Mouse (Mus musculus): ENCODE results near the gene Mtmr12. TPM values are rescaled to one million over a fixed set of nuclear protein-coding genes. Genes with fewer than 3 reads are reported as not detected.
"Not testable (repeated sequence)": the region's sequence is repeated elsewhere in the genome, so short reads cannot be mapped to it uniquely, and the experiment has no call there.

Mtmr12 gene
- 6.7 and 8.0 TPM in 2 replicates for polyA plus RNA-seq (2015; fragmentation: Nextera tagmentation; extraction: Ambion mirVana)

- H3K27ac ChIP-seq (ENCODE audit: low read length): peak within 1 kb of the TSS; percentile 99
- ATAC-seq (ENCODE audit: low read depth): peak; percentile 93
- H3K36me3 ChIP-seq (ENCODE audit: control insufficient read depth, insufficient read depth): no peaks in the 10 kb centered on the region
- H3K4me2 ChIP-seq (ENCODE audit: low read depth, low read length): peak within 1 kb of the TSS; percentile 90
- peak within 1 kb of the TSS; percentile 93 for H3K4me3 ChIP-seq (ENCODE audit: low read depth, low read length)
- H3K9ac ChIP-seq (ENCODE audit: low read depth, low read length): peak within 1 kb of the TSS; percentile 97
- H3K9me3 ChIP-seq (replicated peaks; ENCODE audit: control insufficient read depth, low read length): no peaks in the 10 kb centered on the region
- H3K27me3 ChIP-seq (ENCODE audit: control insufficient read depth, insufficient read depth, low read depth, low read length): no peaks in the 10 kb centered on the region
- peaks cover 44% of the 10 kb centered on the region for H3K4me1 ChIP-seq (ENCODE audit: control insufficient read depth, low read depth, low read length)
- under 1% methylated on average over 57 of the region's 58 CpGs for WGBS (ENCODE audit: insufficient replicate concordance)
These were observed at the start of gene Mtmr12 for GRCm38 (mm10) chr15:12204319-12205159. TSS of gene Mtmr12 (plus strand) at chr15:12205028.

DNA sequence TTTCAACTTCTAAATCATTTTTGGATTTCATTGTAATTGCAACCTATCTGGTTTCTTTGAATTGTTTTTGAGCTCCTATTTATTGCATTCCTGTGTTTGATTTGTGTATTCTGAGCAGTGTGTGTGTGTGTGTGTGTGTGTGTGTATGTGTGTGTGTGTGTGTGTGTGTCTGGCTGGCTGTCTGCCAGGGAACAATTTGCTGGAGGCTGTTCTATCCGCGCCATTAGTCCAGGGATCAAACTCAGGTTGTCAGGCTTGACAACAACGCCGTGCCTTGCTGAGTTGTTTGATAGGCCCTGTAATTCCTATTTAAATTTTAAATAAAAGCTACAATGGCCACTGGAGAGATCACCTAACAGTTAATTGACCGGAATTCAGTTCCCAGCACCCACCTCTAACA, 26.7 kb upstream of the Mtmr12 start:
- H3K27ac ChIP-seq (ENCODE audit: low read length): no peak overlapping the region
- no peaks in the 10 kb centered on the region for H3K27me3 ChIP-seq (ENCODE audit: control insufficient read depth, insufficient read depth, low read depth, low read length)
- no peaks in the 10 kb centered on the region for H3K9me3 ChIP-seq (replicated peaks; ENCODE audit: control insufficient read depth, low read length)
- H3K4me2 ChIP-seq (ENCODE audit: low read depth, low read length): no peak overlapping the region
- no peak overlapping the region for H3K9ac ChIP-seq (ENCODE audit: low read depth, low read length)
- no peak for ATAC-seq (ENCODE audit: low read depth)
- H3K36me3 ChIP-seq (ENCODE audit: control insufficient read depth, insufficient read depth): peaks cover 20% of the 10 kb centered on the region
- H3K4me1 ChIP-seq (ENCODE audit: control insufficient read depth, low read depth, low read length): peaks cover 5% of the 10 kb centered on the region; the same call in 1 of the 2 replicates
- 86% methylated on average over 5 of the region's 5 CpGs for WGBS (ENCODE audit: insufficient replicate concordance)
- H3K4me3 ChIP-seq (ENCODE audit: low read depth, low read length): no peak overlapping the region

DNA sequence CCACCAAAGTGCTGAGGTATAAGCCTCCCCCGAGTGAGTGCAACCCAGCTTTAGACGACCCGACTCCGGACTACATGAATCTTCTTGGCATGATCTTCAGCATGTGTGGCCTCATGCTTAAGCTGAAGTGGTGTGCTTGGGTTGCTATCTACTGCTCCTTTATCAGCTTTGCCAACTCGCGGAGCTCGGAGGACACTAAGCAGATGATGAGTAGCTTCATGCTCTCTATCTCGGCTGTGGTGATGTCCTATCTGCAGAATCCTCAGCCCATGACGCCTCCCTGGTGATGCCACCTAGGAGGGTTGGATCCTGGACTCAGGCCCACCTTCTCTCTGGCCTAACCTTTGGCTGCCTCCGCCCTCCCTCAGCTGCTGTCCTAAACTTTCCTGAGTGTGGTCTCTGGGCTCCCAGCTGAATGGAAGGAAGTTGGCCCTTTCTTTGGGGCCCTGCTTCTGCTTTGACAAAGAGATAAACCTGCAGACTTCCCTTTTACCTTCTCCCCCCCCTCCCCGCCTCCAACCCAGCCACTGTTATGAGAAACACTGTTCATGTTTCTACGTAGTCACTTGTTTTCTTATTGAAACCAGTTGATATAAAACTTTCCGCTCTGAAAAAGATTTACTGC, 23.5 kb upstream of the Mtmr12 start:
- H3K27me3 ChIP-seq (ENCODE audit: control insufficient read depth, insufficient read depth, low read depth, low read length); H3K9me3 ChIP-seq (replicated peaks; ENCODE audit: control insufficient read depth, low read length); H3K4me1 ChIP-seq (ENCODE audit: control insufficient read depth, low read depth, low read length); H3K9ac ChIP-seq (ENCODE audit: low read depth, low read length); H3K4me2 ChIP-seq (ENCODE audit: low read depth, low read length); H3K27ac ChIP-seq (ENCODE audit: low read length); H3K4me3 ChIP-seq (ENCODE audit: low read depth, low read length): not testable (repeated sequence)
- WGBS (ENCODE audit: insufficient replicate concordance): 23% methylated on average over 13 of the region's 13 CpGs
- ATAC-seq (ENCODE audit: low read depth): peak; percentile 86
- H3K36me3 ChIP-seq (ENCODE audit: control insufficient read depth, insufficient read depth): peaks cover 19% of the 10 kb centered on the region

DNA sequence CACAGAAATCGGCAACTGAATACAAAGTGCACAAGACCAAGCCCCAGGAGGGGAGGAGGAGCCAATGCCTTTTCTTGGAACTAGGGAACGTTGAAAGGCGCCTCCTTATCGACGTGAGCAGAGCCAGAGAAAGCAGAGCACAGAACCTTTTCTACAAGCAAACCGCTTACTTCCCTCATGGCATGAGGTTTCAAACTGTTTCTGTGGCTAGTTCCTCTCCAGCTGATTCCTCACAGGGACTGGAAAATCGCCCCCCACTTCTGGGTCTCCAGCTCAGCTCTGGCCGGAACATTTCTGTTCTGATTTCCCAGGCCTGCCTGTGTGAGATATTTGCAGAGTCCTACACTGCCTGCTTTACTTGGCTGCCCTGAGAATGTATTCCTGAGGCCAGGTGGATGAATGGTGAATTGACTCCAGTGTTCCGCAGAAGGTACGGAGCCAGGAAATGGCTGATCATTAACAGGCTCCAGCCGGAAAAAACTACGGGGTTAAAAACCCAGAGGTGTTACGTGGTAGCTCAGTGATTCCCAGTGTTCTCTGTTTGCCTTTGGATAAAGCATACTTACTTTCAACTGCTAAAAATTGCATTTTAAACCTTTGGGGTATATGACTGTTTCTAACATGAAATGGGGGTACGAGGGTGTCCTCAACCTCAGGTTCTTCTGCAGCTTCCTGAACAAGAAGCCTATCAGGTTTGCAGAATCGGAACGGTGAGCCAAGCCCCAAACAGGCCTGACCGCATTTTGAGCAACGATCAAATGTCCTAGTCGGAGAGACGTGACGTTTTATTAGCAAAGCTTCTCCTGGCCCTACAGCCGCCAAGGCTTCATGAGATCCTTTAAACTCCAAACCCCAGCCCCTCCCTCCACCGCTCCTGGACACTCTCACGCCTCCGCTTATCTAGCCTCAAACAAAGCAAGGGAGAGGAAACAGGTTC, 10.7 kb upstream of the Mtmr12 start:
- peak overlapping the region; percentile 47 for H3K4me3 ChIP-seq (ENCODE audit: low read depth, low read length)
- H3K9me3 ChIP-seq (replicated peaks; ENCODE audit: control insufficient read depth, low read length): no peaks in the 10 kb centered on the region
- peak; percentile 69 for ATAC-seq (ENCODE audit: low read depth)
- peak overlapping the region; percentile 77 for H3K4me2 ChIP-seq (ENCODE audit: low read depth, low read length)
- H3K36me3 ChIP-seq (ENCODE audit: control insufficient read depth, insufficient read depth): peaks cover 3% of the 10 kb centered on the region; the same call in 1 of the 2 replicates
- peak overlapping the region; percentile 52 for H3K9ac ChIP-seq (ENCODE audit: low read depth, low read length)
- H3K4me1 ChIP-seq (ENCODE audit: control insufficient read depth, low read depth, low read length): peaks cover 29% of the 10 kb centered on the region
- H3K27ac ChIP-seq (ENCODE audit: low read length): peak overlapping the region; percentile 84
- 5% methylated on average over 25 of the region's 25 CpGs for WGBS (ENCODE audit: insufficient replicate concordance)
- H3K27me3 ChIP-seq (ENCODE audit: control insufficient read depth, insufficient read depth, low read depth, low read length): no peaks in the 10 kb centered on the region

DNA sequence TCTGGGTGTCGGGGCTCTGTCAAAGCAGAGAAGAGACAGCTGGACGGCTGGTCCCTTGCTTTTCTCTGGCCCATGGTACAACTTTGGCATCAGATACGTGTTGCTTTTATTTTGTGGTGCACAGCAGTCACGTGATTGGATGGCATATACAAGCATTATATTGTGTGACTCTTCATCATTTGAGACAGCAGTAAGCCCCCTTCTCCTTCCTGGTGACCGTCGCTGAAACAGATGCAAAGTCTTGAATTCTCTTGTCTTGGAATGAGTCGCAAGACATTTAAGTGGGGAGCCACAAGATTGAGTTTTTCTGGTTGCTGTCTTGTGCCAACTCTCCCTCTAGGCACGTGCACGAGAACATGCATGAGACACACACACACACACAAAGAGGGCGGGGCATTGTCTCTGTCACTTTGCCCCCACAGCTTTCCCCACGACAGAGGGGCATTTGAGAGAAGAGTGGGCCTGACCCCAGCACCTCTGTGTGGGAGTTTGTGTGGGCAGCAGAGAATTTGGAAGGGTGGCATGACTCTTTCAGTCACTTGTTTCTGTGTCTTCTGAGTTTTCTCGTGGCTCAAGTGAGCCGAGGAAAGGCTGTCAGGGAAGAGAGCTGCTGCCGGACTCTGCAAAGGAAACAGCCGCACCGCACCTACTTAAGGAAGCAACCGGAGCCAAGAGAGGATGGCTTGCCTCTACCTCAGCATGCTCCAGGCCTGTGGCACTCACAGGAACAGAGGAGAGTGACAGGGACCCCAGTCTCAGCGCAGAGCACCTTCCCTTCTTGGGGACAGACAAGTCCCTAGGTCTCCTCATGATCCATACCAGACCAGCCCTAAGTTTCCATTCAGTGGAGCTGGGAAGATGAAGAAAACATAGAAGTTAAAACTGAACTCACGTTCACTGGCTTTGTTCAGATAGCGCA, 9.8 kb upstream of the Mtmr12 start:
- Histone ChIP-seq H3K27me3 (ENCODE audit: control insufficient read depth, insufficient read depth, low read depth, low read length) (no peaks in the 10 kb centered on the region), H3K9me3 (replicated peaks; ENCODE audit: control insufficient read depth, low read length) (no peaks in the 10 kb centered on the region), H3K9ac (ENCODE audit: low read depth, low read length) (peak overlapping the region; percentile 52), H3K4me3 (ENCODE audit: low read depth, low read length) (peak overlapping the region; percentile 47), H3K4me1 (ENCODE audit: control insufficient read depth, low read depth, low read length) (peaks cover 29% of the 10 kb centered on the region), H3K27ac (ENCODE audit: low read length) (peak overlapping the region; percentile 84), H3K4me2 (ENCODE audit: low read depth, low read length) (peak overlapping the region; percentile 77), H3K36me3 (ENCODE audit: control insufficient read depth, insufficient read depth) (peaks cover 2% of the 10 kb centered on the region; the same call in 1 of the 2 replicates)
- ATAC-seq (ENCODE audit: low read depth): no peak
- WGBS (ENCODE audit: insufficient replicate concordance): 29% methylated on average over 20 of the region's 20 CpGs

DNA sequence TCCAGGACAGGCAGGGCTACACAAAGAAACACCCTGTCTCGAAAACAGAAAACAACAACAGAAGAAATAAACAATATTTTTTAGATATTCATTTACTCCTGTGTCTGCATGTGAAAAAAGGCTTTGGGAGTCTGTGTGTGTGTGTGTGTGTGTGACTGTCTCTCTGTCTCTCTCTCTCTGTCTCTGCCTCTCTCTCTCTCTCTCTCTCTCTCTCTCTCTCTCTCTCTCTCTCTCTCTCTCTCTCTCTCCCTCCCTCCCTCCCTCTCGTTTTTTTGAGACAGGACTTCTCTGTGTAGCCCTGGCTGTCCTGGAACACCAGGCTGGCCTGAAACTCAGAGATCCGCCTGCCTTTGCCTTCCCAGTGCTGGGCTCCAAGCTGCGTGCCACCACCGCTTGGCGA, 8.9 kb upstream of the Mtmr12 start:
- no peak for ATAC-seq (ENCODE audit: low read depth)
- H3K4me2 ChIP-seq (ENCODE audit: low read depth, low read length): no peak overlapping the region
- no peak overlapping the region for H3K9ac ChIP-seq (ENCODE audit: low read depth, low read length)
- no peaks in the 10 kb centered on the region for H3K9me3 ChIP-seq (replicated peaks; ENCODE audit: control insufficient read depth, low read length)
- no peak overlapping the region for H3K4me3 ChIP-seq (ENCODE audit: low read depth, low read length)
- 66% methylated on average over 6 of the region's 6 CpGs for WGBS (ENCODE audit: insufficient replicate concordance)
- no peaks in the 10 kb centered on the region for H3K27me3 ChIP-seq (ENCODE audit: control insufficient read depth, insufficient read depth, low read depth, low read length)
- H3K36me3 ChIP-seq (ENCODE audit: control insufficient read depth, insufficient read depth): no peaks in the 10 kb centered on the region
- no peak overlapping the region for H3K27ac ChIP-seq (ENCODE audit: low read length)
- H3K4me1 ChIP-seq (ENCODE audit: control insufficient read depth, low read depth, low read length): peaks cover 29% of the 10 kb centered on the region

- WGBS (ENCODE audit: insufficient replicate concordance): 29% methylated on average over 22 of the region's 22 CpGs
- Histone ChIP-seq H3K4me2 (ENCODE audit: low read depth, low read length) (no peak overlapping the region), H3K27ac (ENCODE audit: low read length) (no peak overlapping the region), H3K9ac (ENCODE audit: low read depth, low read length) (no peak overlapping the region), H3K9me3 (replicated peaks; ENCODE audit: control insufficient read depth, low read length) (no peaks in the 10 kb centered on the region), H3K36me3 (ENCODE audit: control insufficient read depth, insufficient read depth) (no peaks in the 10 kb centered on the region), H3K27me3 (ENCODE audit: control insufficient read depth, insufficient read depth, low read depth, low read length) (no peaks in the 10 kb centered on the region), H3K4me1 (ENCODE audit: control insufficient read depth, low read depth, low read length) (peaks cover 29% of the 10 kb centered on the region), H3K4me3 (ENCODE audit: low read depth, low read length) (no peak overlapping the region)
- ATAC-seq (ENCODE audit: low read depth): peak; percentile 46
These were observed 8.2 kb upstream of the Mtmr12 start for GRCm38 (mm10) chr15:12196410-12197191.

Measured in liver, embryonic 16.5 days (tissue).